Mouse (Mus musculus) left cerebral cortex, adult 8-10 months (tissue): ENCODE data around the gene Lingo3. TPM values are rescaled to one million over a fixed set of nuclear protein-coding genes. Genes with fewer than 3 reads are reported as not detected.
A peak's percentile ranks its signal among the peaks of the same experiment; 100 is the strongest.

ENCODE experiments used
- DNase-seq, 2 experiments: peaks; one replicate each; pipeline ENCODE4 v3.0.0; 2022; ENCODE audit warnings: low spot score in 2 of 2
- total RNA-seq, 4 experiments: library from RNA; stranded (reverse); gene quantifications; 2 replicates each; pipeline ENCODE4 v1.2.4; 2022

Gene Lingo3
- total RNA-seq, 4 experiments from 2014 or later, result 46.4 to 64.4 (median 48.1) TPM

- no peak for DNase-seq
Observed at GRCm38 (mm10) chr10:80799070-80799566, 44.7 kb downstream of the Lingo3 start.

- peak; percentile 94 to 97 for DNase-seq
Observed at GRCm38 (mm10) chr10:80798150-80799006, 45.5 kb downstream of the Lingo3 start, which contains the start of the genes Sf3a2 and Plekhj1. TSS of gene Sf3a2 (plus strand) at chr10:80798198. TSS of gene Plekhj1 (minus strand) at chr10:80798626.

- DNase-seq, result no peak
Observed at GRCm38 (mm10) chr10:80797186-80798149, 46.4 kb downstream of the Lingo3 start.

- no peak for DNase-seq
Observed at GRCm38 (mm10) chr10:80796307-80796848, 47.5 kb downstream of the Lingo3 start.

- DNase-seq, result no peak
Observed at GRCm38 (mm10) chr10:80794750-80795149, 49.1 kb downstream of the Lingo3 start.

GRCm38 (mm10) chr10:80793803-80794202 lies 50.0 kb downstream of the Lingo3 start:
- no peak for DNase-seq

GRCm38 (mm10) chr10:80793033-80793784 lies 50.6 kb downstream of the Lingo3 start:
- no peak for DNase-seq

- DNase-seq, result no peak
Observed at GRCm38 (mm10) chr10:80792175-80793032, 51.4 kb downstream of the Lingo3 start.

- peak in 1 of 2 experiments; percentile 63 for DNase-seq
Observed at GRCm38 (mm10) chr10:80791476-80792174, 52.2 kb downstream of the Lingo3 start.

GRCm38 (mm10) chr10:80790761-80791404 lies 53.0 kb downstream of the Lingo3 start:
- DNase-seq, result no peak

- no peak for DNase-seq
Observed at GRCm38 (mm10) chr10:80787517-80787916, 56.3 kb downstream of the Lingo3 start.

GRCm38 (mm10) chr10:80785963-80786362 lies 57.9 kb downstream of the Lingo3 start:
- DNase-seq, result no peak

GRCm38 (mm10) chr10:80784871-80785270 lies 59.0 kb downstream of the Lingo3 start:
- no peak for DNase-seq

- DNase-seq, result no peak
Observed at GRCm38 (mm10) chr10:80784302-80784701, 59.5 kb downstream of the Lingo3 start.
